Mouse (Mus musculus): Measurements from ENCODE around the gene Rab11b. TPM values are rescaled to one million over a fixed set of nuclear protein-coding genes. Genes with fewer than 3 reads are reported as not detected.

Rab11b gene
- polyA plus RNA-seq, 1 experiment = 57.9 TPM

DNA sequence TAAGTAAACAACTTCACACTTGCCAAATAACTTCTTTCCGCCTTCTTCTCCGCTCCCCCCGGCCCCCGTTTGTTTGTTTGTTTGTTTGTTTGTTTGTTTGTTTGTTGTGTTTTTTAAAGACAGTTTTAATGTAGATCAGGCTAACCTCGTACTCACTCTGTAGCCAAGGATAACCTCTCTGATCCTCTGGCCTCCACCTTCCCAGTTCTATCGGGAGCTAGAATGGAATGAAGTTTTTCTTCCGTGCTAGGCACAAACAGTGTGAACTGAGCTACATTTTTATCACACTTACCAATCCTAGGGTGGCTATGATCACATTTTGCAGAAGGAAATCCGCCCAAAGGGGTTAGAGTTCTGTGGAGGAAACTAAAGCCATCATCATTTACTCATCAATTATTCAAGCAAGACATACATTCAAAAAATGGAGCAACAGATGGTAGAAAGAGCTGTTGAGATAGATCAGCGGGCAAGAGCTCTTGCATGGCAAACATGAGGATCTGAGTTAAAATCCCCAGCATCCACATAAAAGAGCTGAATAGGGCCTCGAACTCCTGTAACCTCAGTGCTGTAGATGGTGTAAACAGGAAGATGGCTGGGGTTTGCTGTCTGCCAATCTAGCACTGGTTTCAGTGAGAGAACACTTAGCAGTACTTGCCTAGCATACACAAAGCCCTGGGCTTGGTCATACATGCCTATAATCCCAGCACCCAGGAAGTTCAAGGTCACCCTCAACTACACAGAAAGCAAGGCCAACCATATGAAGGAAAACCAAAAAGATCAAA, 41.2 kb downstream of the Rab11b start:
- Histone ChIP-seq H3K36me3 (ENCODE audit: control insufficient read depth, insufficient read depth, low read length, poor library complexity, severe bottlenecking) (no peaks in the 10 kb centered on the region), H3K27me3 (ENCODE audit: control insufficient read depth, insufficient read depth, low read length, poor library complexity, severe bottlenecking) (no peaks in the 10 kb centered on the region), H3K9ac (ENCODE audit: low read depth, poor library complexity, severe bottlenecking) (no peak overlapping the region), H3K4me3 (ENCODE audit: low read depth, low read length) (peak overlapping the region; percentile 36; the same call in 1 of the 2 replicates), H3K27ac (ENCODE audit: insufficient read depth, low read length) (no peak overlapping the region), H3K9me3 (replicated peaks; ENCODE audit: control insufficient read depth, insufficient read depth, low read length, poor library complexity, severe bottlenecking) (no peaks in the 10 kb centered on the region), H3K4me1 (ENCODE audit: control insufficient read depth, insufficient read depth, low read length) (no peaks in the 10 kb centered on the region)
- TF ChIP-seq POLR2A (IDR thresholded peaks at IDR 0.05; ENCODE audit: insufficient read depth, low read length) (no peak), EP300 (IDR thresholded peaks at IDR 0.05; ENCODE audit: insufficient read depth, low read depth, low read length) (no peak), CTCF (IDR thresholded peaks at IDR 0.05; ENCODE audit: low read depth, low read length) (no peak)

DNA sequence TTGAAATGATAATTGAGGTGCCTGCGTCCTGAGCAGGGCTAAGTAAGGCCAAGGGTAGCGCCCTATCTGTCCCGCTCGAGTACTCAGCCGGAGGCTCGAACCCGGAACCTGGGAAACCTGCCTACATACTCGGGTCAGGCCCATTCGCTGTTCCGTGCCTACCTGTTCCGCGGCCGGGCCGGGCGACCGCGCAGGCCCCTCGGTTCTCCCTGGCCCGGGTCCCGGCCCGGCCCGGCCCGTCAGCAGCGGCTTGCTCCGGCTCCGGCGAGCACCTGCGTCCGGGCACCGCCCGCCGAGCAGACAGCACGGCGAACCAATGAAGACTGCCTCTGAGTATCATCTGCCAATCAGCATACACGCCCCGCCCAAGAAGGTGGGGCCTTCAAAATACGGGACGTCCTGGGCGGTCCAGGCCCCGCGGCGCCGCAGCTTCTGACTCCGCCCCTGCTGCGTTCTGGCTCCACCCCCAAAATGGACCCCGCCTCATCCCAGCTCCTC, 41.9 kb downstream of the Rab11b start, which contains the start of gene March2:
March2 (minus strand) TSS at position 287 of the 498 bp plus-strand sequence.
- Histone ChIP-seq H3K4me3 (ENCODE audit: low read depth, low read length) (peak within 1 kb of the TSS; percentile 77), H3K27ac (ENCODE audit: insufficient read depth, low read length) (no peak within 1 kb of the TSS)

GRCm38 (mm10) chr17:33717982-33718381, 42.3 kb downstream of the Rab11b start:
- Histone ChIP-seq H3K9me3 (replicated peaks; ENCODE audit: control insufficient read depth, insufficient read depth, low read length, poor library complexity, severe bottlenecking) (no peaks in the 10 kb centered on the region), H3K4me1 (ENCODE audit: control insufficient read depth, insufficient read depth, low read length) (no peaks in the 10 kb centered on the region), H3K9ac (ENCODE audit: low read depth, poor library complexity, severe bottlenecking) (peak overlapping the region; percentile 59), H3K36me3 (ENCODE audit: control insufficient read depth, insufficient read depth, low read length, poor library complexity, severe bottlenecking) (no peaks in the 10 kb centered on the region), H3K4me3 (ENCODE audit: low read depth, low read length) (peak overlapping the region; percentile 77), H3K27ac (ENCODE audit: insufficient read depth, low read length) (no peak overlapping the region), H3K27me3 (ENCODE audit: control insufficient read depth, insufficient read depth, low read length, poor library complexity, severe bottlenecking) (no peaks in the 10 kb centered on the region)
- no peak for TF ChIP-seq CTCF (IDR thresholded peaks at IDR 0.05; ENCODE audit: low read depth, low read length)
- no peak for TF ChIP-seq EP300 (IDR thresholded peaks at IDR 0.05; ENCODE audit: insufficient read depth, low read depth, low read length)

More for the DNA sequence above, 41.9 kb downstream of the Rab11b start, which contains the start of gene March2:
- no peaks in the 10 kb centered on the region for H3K27me3 ChIP-seq (ENCODE audit: control insufficient read depth, insufficient read depth, low read length, poor library complexity, severe bottlenecking)
- H3K9ac ChIP-seq (ENCODE audit: low read depth, poor library complexity, severe bottlenecking) = peak within 1 kb of the TSS; percentile 59
- H3K9me3 ChIP-seq (replicated peaks; ENCODE audit: control insufficient read depth, insufficient read depth, low read length, poor library complexity, severe bottlenecking) = no peaks in the 10 kb centered on the region
- no peaks in the 10 kb centered on the region for H3K36me3 ChIP-seq (ENCODE audit: control insufficient read depth, insufficient read depth, low read length, poor library complexity, severe bottlenecking)
- TF ChIP-seq EP300 (IDR thresholded peaks at IDR 0.05; ENCODE audit: insufficient read depth, low read depth, low read length) (no peak), CTCF (IDR thresholded peaks at IDR 0.05; ENCODE audit: low read depth, low read length) (no peak), POLR2A (IDR thresholded peaks at IDR 0.05; ENCODE audit: insufficient read depth, low read length) (no peak)
- no peaks in the 10 kb centered on the region for H3K4me1 ChIP-seq (ENCODE audit: control insufficient read depth, insufficient read depth, low read length)

DNA sequence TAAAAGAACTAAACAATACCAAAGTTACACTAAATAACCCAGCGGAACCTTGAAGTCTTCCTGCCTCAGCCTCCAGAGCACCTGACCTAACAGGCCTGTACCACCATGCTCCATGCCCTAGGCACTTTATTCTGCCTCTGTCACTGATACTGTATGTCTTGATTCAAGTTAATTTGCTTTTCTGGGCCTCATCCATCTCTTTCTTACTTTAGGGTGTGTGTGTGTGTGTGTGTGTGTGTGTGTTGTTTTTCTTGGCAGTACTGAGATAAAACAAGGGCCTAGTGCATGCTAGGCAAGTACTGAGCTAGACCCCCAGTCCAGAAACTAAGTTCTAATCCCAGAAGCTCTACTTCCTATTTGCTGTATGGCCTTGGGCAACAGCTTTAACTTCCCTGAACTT, 43.1 kb downstream of the Rab11b start:
- TF ChIP-seq CTCF (IDR thresholded peaks at IDR 0.05; ENCODE audit: low read depth, low read length) = no peak
- TF ChIP-seq EP300 (IDR thresholded peaks at IDR 0.05; ENCODE audit: insufficient read depth, low read depth, low read length) = no peak
- TF ChIP-seq POLR2A (IDR thresholded peaks at IDR 0.05; ENCODE audit: insufficient read depth, low read length) = no peak
- Histone ChIP-seq H3K9ac (ENCODE audit: low read depth, poor library complexity, severe bottlenecking) (no peak overlapping the region), H3K4me1 (ENCODE audit: control insufficient read depth, insufficient read depth, low read length) (no peaks in the 10 kb centered on the region), H3K4me3 (ENCODE audit: low read depth, low read length) (no peak overlapping the region), H3K9me3 (replicated peaks; ENCODE audit: control insufficient read depth, insufficient read depth, low read length, poor library complexity, severe bottlenecking) (no peaks in the 10 kb centered on the region), H3K27me3 (ENCODE audit: control insufficient read depth, insufficient read depth, low read length, poor library complexity, severe bottlenecking) (no peaks in the 10 kb centered on the region), H3K27ac (ENCODE audit: insufficient read depth, low read length) (no peak overlapping the region), H3K36me3 (ENCODE audit: control insufficient read depth, insufficient read depth, low read length, poor library complexity, severe bottlenecking) (no peaks in the 10 kb centered on the region)

DNA sequence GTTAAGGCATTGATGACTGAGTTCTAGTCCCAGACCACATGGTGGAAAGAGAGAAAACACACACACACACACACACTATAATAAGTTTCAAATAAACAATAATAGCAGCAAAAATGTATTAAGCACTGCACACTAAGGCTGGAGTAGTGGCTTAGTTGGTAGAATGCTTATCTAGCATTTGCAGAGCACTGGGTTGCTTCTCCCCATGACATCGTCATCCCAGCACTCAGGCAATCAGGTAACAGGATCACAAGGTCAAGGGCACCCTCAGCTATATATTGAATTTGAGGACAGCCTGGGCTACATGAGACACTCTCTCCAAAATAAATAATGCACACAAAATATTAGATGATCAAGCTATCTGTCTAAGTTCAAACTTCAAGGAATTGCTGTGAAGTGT, 45.6 kb downstream of the Rab11b start:
- no peaks in the 10 kb centered on the region for H3K9me3 ChIP-seq (replicated peaks; ENCODE audit: control insufficient read depth, insufficient read depth, low read length, poor library complexity, severe bottlenecking)
- no peaks in the 10 kb centered on the region for H3K4me1 ChIP-seq (ENCODE audit: control insufficient read depth, insufficient read depth, low read length)
- TF ChIP-seq CTCF (IDR thresholded peaks at IDR 0.05; ENCODE audit: low read depth, low read length) = no peak
- TF ChIP-seq EP300 (IDR thresholded peaks at IDR 0.05; ENCODE audit: insufficient read depth, low read depth, low read length) = no peak
- TF ChIP-seq POLR2A (IDR thresholded peaks at IDR 0.05; ENCODE audit: insufficient read depth, low read length) = no peak
- no peaks in the 10 kb centered on the region for H3K27me3 ChIP-seq (ENCODE audit: control insufficient read depth, insufficient read depth, low read length, poor library complexity, severe bottlenecking)
- no peak overlapping the region for H3K27ac ChIP-seq (ENCODE audit: insufficient read depth, low read length)
- no peak overlapping the region for H3K9ac ChIP-seq (ENCODE audit: low read depth, poor library complexity, severe bottlenecking)
- no peaks in the 10 kb centered on the region for H3K36me3 ChIP-seq (ENCODE audit: control insufficient read depth, insufficient read depth, low read length, poor library complexity, severe bottlenecking)
- H3K4me3 ChIP-seq (ENCODE audit: low read depth, low read length) = no peak overlapping the region

GRCm38 (mm10) chr17:33713271-33713670, 47.1 kb downstream of the Rab11b start:
- H3K4me1 ChIP-seq (ENCODE audit: control insufficient read depth, insufficient read depth, low read length) = no peaks in the 10 kb centered on the region
- no peaks in the 10 kb centered on the region for H3K27me3 ChIP-seq (ENCODE audit: control insufficient read depth, insufficient read depth, low read length, poor library complexity, severe bottlenecking)
- H3K9ac ChIP-seq (ENCODE audit: low read depth, poor library complexity, severe bottlenecking) = no peak overlapping the region
- H3K9me3 ChIP-seq (replicated peaks; ENCODE audit: control insufficient read depth, insufficient read depth, low read length, poor library complexity, severe bottlenecking) = no peaks in the 10 kb centered on the region
- no peak for TF ChIP-seq EP300 (IDR thresholded peaks at IDR 0.05; ENCODE audit: insufficient read depth, low read depth, low read length)
- 0 out of 2 replicates have a peak, but pooled peaks cover 4% of the 10 kb centered on the region for H3K36me3 ChIP-seq (ENCODE audit: control insufficient read depth, insufficient read depth, low read length, poor library complexity, severe bottlenecking)
- no peak overlapping the region for H3K27ac ChIP-seq (ENCODE audit: insufficient read depth, low read length)
- no peak overlapping the region for H3K4me3 ChIP-seq (ENCODE audit: low read depth, low read length)
